Mouse (Mus musculus): Measurements from ENCODE around the gene Snrpd2. TPM values are rescaled to one million over a fixed set of nuclear protein-coding genes. Genes with fewer than 3 reads are reported as not detected.

Gene Snrpd2
- polyA plus RNA-seq, 1 experiment, result 88.2 TPM

DNA sequence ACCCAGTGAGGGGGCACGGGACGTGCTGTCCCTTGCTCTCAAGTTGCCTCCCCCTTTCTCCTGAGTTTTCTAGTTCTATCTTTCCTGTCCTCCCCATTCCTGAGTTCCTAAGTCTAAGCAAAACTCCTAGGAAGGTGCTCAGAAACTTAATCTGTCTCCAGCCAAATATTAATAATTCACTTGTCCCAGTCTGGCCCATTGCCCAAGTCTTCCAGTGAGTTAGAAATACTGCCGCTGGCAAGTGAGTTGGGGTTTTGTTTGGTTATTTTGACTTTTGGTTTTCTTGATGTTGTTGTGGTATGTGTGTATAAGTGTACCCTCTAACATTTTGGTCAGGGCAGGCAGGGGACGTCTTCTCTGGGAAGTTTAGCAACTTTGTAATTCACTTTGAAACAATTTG, 27.8 kb upstream of the Snrpd2 start:
- Histone ChIP-seq H3K27ac (ENCODE audit: insufficient read depth, low read length) (no peak overlapping the region), H3K4me3 (ENCODE audit: insufficient read depth, low read length) (no peak overlapping the region), H3K4me1 (ENCODE audit: control insufficient read depth, insufficient read depth, low read length) (no peaks in the 10 kb centered on the region)
- TF ChIP-seq POLR2A (IDR thresholded peaks at IDR 0.05; ENCODE audit: extremely low read depth, insufficient read depth, low read length), result no peak

DNA sequence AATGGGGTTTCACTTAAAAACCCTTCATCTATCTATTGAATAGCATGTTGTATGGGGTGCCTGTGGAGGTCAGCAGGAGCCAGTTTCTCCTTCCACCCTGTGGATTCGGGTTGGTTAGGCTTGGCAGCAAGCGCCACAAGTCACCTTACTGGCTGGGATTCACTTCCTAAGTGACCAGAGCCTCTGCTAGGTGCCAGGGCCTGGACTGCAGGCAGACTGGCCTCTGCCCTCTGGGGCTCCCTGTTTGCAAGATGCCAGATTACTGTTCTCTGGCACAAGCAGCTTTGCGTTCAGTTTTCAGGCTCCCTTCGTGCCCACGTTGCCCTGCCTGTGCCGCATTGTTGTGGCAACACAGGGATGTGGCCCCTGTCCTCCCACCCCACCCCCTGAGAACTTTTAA, 24.8 kb upstream of the Snrpd2 start:
- TF ChIP-seq CTCF (IDR thresholded peaks at IDR 0.05; ENCODE audit: extremely low read depth, insufficient read depth, low read length) (no peak), POLR2A (IDR thresholded peaks at IDR 0.05; ENCODE audit: extremely low read depth, insufficient read depth, low read length) (no peak)
- Histone ChIP-seq H3K4me3 (ENCODE audit: insufficient read depth, low read length) (no peak overlapping the region), H3K4me1 (ENCODE audit: control insufficient read depth, insufficient read depth, low read length) (0 out of 2 replicates have a peak, but pooled peaks cover 1% of the 10 kb centered on the region), H3K27ac (ENCODE audit: insufficient read depth, low read length) (no peak overlapping the region)

DNA sequence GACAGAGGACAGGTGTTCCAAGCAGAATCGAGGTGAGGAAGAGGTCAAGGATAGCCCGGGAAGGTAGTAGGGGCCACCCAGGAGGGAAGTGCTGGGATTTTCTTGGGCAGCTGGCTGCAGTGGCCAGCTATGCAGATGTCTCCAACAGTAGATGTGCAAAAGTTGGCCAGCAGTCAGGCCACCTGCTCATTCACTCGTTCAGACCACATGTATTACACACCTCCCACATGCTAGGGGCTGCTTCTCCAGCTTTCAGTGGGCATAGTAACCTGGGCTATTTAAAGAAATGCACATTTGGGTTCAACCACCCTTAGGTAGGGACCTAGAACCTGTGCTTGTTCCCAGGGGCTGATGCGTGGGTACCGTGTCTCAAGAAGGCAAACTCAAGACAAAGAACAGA, 21.8 kb upstream of the Snrpd2 start:
- Histone ChIP-seq H3K4me3 (ENCODE audit: insufficient read depth, low read length) (no peak overlapping the region), H3K27ac (ENCODE audit: insufficient read depth, low read length) (no peak overlapping the region), H3K4me1 (ENCODE audit: control insufficient read depth, insufficient read depth, low read length) (0 out of 2 replicates have a peak, but pooled peaks cover 1% of the 10 kb centered on the region)
- TF ChIP-seq POLR2A (IDR thresholded peaks at IDR 0.05; ENCODE audit: extremely low read depth, insufficient read depth, low read length) (no peak), CTCF (IDR thresholded peaks at IDR 0.05; ENCODE audit: extremely low read depth, insufficient read depth, low read length) (no peak)

DNA sequence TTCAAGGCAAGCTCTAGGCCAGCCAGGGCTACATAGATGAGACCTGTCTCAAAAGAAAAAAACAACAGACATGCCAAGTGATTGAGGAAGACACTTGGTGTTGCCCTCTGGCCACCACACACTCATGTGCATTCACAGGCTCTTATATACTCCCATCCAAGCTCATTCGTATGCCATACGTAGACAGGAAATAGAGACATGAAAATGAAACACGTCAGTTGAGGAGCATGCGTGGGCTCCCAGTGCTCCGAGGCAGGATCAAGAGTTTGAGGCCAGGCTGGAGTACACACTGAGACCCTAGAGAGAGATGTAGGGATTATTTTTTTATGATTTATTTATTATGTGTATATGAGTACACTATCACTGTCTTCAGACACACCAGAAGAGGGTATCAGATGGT, 20.1 kb upstream of the Snrpd2 start:
- Histone ChIP-seq H3K4me1 (ENCODE audit: control insufficient read depth, insufficient read depth, low read length) (0 out of 2 replicates have a peak, but pooled peaks cover 1% of the 10 kb centered on the region), H3K27ac (ENCODE audit: insufficient read depth, low read length) (no peak overlapping the region), H3K4me3 (ENCODE audit: insufficient read depth, low read length) (no peak overlapping the region)
- TF ChIP-seq POLR2A (IDR thresholded peaks at IDR 0.05; ENCODE audit: extremely low read depth, insufficient read depth, low read length), result no peak

DNA sequence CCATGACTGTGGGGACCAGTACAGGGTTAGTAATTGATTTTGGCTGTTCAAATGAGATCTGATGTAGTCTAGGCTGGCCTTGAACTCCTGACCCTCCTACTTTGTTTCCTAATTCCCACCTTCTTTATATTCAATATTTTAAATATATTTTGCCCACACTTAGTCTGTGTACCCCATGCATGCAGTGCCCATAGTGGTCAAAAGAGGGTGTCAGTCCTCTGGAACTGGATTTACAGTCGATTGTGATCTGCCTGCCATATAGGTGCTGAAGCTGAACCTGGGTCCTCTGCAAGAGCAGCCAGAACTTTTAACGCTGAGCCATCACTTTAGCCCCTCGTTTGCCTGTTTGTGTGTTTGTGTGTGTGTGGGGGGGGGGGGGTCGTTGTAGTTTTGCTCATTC, 18.9 kb upstream of the Snrpd2 start:
- TF ChIP-seq POLR2A (IDR thresholded peaks at IDR 0.05; ENCODE audit: extremely low read depth, insufficient read depth, low read length), result no peak
- no peak for TF ChIP-seq CTCF (IDR thresholded peaks at IDR 0.05; ENCODE audit: extremely low read depth, insufficient read depth, low read length)
- Histone ChIP-seq H3K4me1 (ENCODE audit: control insufficient read depth, insufficient read depth, low read length) (0 out of 2 replicates have a peak, but pooled peaks cover 1% of the 10 kb centered on the region), H3K27ac (ENCODE audit: insufficient read depth, low read length) (peak overlapping the region; percentile 76; the same call in 1 of the 2 replicates), H3K4me3 (ENCODE audit: insufficient read depth, low read length) (peak overlapping the region; percentile 30; the same call in 1 of the 2 replicates)

DNA sequence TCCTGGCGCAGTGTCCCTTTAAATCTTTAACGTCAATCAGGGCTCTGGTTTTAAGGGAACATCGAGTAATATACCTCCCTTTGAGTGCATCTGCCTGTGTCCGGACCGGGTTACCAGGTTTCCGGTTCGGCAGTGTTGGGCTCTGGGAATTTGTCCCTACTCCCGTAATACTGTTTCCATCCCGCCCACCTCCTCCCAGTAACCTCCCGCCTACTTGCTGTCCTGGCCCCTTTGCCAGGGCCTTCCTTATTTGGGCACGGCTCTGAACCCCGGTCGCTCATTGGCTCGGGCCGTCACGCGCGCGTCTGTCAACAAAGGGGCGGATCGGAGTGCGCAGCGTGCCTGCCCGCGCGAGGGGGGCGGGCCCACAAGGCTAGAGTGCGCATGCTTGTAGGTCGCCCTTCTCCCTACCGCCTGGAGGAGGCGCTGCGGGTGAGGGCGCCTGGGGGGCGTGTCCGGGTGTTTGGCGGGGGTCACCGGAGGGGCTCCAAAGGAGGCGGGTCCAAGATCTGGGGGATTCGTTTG, 18.1 kb upstream of the Snrpd2 start:
- TF ChIP-seq CTCF (IDR thresholded peaks at IDR 0.05; ENCODE audit: extremely low read depth, insufficient read depth, low read length), result peak; percentile 46
- 0 out of 2 replicates have a peak, but pooled peaks have one; percentile 15 for TF ChIP-seq POLR2A (IDR thresholded peaks at IDR 0.05; ENCODE audit: extremely low read depth, insufficient read depth, low read length)
- Histone ChIP-seq H3K4me3 (ENCODE audit: insufficient read depth, low read length) (peak overlapping the region; percentile 30), H3K27ac (ENCODE audit: insufficient read depth, low read length) (peak overlapping the region; percentile 76), H3K4me1 (ENCODE audit: control insufficient read depth, insufficient read depth, low read length) (peaks cover 2% of the 10 kb centered on the region; the same call in 1 of the 2 replicates)

DNA sequence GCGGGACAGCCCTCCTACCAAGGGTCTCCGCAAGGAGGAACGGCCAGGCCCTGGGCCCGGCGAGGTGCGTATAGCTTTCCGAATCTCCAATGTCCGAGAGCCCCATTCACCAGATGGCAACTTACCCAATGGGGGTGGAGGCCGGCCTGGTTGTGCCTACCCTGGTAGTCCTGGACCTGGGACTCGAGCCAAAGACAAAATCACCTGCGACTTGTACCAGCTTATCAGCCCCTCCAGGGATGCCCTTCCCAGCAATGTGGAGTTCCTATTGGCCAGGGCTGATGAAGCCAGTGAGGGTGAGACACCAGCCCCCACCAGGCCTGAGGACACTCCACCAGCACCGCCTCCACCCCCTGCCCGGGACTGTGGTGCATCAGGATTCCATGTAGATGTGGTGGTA, 13.4 kb upstream of the Snrpd2 start:
- Histone ChIP-seq H3K4me1 (ENCODE audit: control insufficient read depth, insufficient read depth, low read length) (peaks cover 2% of the 10 kb centered on the region; the same call in 1 of the 2 replicates), H3K4me3 (ENCODE audit: insufficient read depth, low read length) (no peak overlapping the region), H3K27ac (ENCODE audit: insufficient read depth, low read length) (0 out of 2 replicates have a peak overlapping the region, but pooled peaks have one; percentile 14)
- no peak for TF ChIP-seq CTCF (IDR thresholded peaks at IDR 0.05; ENCODE audit: extremely low read depth, insufficient read depth, low read length)
- TF ChIP-seq POLR2A (IDR thresholded peaks at IDR 0.05; ENCODE audit: extremely low read depth, insufficient read depth, low read length), result no peak

DNA sequence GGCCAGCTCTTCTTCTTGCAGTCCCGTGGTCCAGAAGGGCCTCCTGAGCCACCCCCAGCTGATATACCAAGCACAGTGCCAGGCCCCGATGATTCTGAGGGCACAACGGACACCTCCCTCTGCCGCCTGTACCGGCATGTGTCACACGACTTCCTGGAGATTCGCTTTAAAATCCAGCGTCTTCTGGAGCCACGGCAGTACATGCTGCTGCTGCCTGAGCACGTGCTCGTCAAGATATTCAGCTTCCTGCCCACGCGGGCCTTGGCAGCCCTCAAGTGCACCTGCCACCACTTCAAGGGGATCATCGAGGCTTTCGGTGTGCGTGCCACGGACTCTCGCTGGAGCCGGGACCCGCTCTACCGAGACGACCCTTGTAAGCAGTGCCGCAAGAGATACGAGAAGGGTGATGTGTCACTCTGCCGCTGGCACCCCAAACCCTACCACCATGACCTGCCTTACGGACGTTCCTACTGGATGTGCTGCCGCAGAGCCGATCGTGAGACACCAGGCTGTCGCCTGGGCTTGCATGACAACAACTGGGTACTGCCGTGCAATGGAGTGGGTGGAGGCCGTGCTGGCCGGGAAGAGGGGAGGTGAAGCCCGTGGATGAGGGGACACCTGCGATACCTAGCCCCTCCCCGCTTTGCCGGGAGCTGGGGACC, 12.7 kb upstream of the Snrpd2 start:
- no peak for TF ChIP-seq POLR2A (IDR thresholded peaks at IDR 0.05; ENCODE audit: extremely low read depth, insufficient read depth, low read length)
- no peak for TF ChIP-seq CTCF (IDR thresholded peaks at IDR 0.05; ENCODE audit: extremely low read depth, insufficient read depth, low read length)
- 0 out of 2 replicates have a peak overlapping the region, but pooled peaks have one; percentile 14 for H3K27ac ChIP-seq (ENCODE audit: insufficient read depth, low read length)
- H3K4me3 ChIP-seq (ENCODE audit: insufficient read depth, low read length), result no peak overlapping the region
- peaks cover 2% of the 10 kb centered on the region; the same call in 1 of the 2 replicates for H3K4me1 ChIP-seq (ENCODE audit: control insufficient read depth, insufficient read depth, low read length)

DNA sequence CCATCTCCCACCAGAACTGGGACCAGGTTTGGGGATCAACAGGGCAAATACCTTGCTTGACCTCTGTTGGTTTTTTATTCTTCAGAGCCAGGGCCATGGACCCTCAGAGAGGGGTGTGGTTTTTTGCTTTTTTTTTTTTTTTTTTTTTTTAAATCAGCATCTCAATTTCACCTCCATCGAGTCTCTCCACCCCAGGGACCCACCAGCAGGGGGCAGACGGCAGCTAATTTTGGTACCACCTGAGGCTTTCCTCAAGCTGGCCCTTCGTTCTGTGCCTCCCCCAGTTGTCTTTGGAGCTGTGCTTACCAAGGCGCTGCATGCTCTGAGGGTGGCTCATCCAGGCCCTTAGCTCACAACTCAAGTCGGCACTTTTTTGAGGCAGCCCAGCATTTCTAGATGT, 12.1 kb upstream of the Snrpd2 start:
- H3K4me3 ChIP-seq (ENCODE audit: insufficient read depth, low read length), result no peak overlapping the region
- TF ChIP-seq CTCF (IDR thresholded peaks at IDR 0.05; ENCODE audit: extremely low read depth, insufficient read depth, low read length) (peak; percentile 36), POLR2A (IDR thresholded peaks at IDR 0.05; ENCODE audit: extremely low read depth, insufficient read depth, low read length) (no peak)
- peaks cover 2% of the 10 kb centered on the region; the same call in 1 of the 2 replicates for H3K4me1 ChIP-seq (ENCODE audit: control insufficient read depth, insufficient read depth, low read length)
- H3K27ac ChIP-seq (ENCODE audit: insufficient read depth, low read length), result no peak overlapping the region

DNA sequence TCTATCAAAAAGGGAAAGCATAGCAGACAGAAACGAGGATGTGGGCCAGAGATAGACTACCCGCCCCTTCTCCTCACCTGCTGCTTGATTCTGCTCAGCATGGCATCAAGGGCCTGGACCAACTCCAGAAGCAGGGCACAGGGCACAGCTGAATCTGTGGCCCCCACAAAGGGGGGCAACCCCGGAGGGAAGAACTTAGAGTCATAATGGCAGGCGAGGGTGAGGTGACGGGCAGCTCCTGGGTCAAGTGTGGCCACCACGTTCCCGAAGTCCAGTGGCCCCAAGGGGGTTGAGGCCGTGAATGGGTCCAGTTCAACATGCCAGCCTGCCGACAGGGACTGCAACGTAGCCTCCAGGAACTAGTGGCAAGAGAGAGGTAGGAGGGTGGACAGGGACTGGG, 2.7 kb upstream of the Snrpd2 start:
- H3K27ac ChIP-seq (ENCODE audit: insufficient read depth, low read length), result no peak overlapping the region
- peaks cover 2% of the 10 kb centered on the region for H3K4me1 ChIP-seq (ENCODE audit: control insufficient read depth, insufficient read depth, low read length)
- TF ChIP-seq CTCF (IDR thresholded peaks at IDR 0.05; ENCODE audit: extremely low read depth, insufficient read depth, low read length) (no peak), POLR2A (IDR thresholded peaks at IDR 0.05; ENCODE audit: extremely low read depth, insufficient read depth, low read length) (no peak)
- no peak overlapping the region for H3K4me3 ChIP-seq (ENCODE audit: insufficient read depth, low read length)

Data from cortical plate, adult 2 months (tissue).